Mouse (Mus musculus) R1 (cell line): Measurements from ENCODE around the gene 4933405L10Rik.

Source experiments
- DNase-seq: peaks from one replicate; pipeline ENCODE4 v3.0.0-alpha.2; 2018; ENCODE audit warnings: low read depth, low spot score

4933405L10Rik gene

DNA sequence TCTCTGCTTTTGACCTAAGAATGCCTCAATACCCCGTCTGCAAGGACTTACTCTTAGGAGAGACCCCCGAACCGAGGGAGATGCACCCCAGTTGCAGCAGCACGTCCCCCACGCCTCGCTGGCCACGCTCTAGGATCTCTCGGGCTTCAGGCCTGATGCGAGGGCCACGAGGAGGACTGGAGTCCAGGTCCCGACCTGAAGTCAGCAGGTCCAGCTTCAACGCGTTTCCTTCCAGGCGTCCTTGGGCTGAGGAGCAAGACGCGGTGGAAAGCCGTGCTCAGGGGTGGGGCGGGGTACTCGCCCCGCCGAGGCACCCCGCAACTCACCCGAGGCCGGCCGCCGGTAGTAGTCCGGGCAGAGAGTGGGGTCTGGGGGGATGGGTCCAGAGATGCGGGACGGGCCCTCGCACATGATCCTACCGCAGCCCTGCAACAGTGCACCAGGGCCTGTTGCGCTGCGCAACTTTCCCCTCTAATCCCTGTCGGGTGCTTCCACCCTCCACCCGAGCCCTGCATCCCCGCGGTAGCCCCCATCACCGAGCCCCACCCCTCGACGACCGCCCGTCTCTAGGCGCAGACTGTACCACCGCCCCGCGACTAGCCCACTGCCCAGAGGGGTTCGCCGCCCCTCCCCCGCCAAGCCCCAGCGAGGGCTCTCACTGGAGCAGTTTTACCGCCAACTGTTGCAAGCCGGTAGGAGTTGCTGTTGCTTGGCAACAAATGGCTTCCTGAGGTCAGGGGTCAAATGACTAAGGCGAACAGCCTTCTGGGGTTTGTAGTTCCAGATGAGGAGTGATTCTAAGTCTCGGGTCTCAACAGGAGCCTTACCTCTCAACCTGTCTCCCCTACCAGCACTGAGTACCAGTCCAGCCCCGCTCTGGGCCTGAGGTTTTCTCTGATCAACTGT, at the start of gene 4933405L10Rik, which contains the start of gene Enkd1:
Gene 4933405L10Rik, plus strand, starts transcription at position 158 of the 906 bp plus-strand sequence.
Gene Enkd1, minus strand, starts transcription at position 713 of the 906 bp plus-strand sequence.
- peak; percentile 98 for DNase-seq

DNA sequence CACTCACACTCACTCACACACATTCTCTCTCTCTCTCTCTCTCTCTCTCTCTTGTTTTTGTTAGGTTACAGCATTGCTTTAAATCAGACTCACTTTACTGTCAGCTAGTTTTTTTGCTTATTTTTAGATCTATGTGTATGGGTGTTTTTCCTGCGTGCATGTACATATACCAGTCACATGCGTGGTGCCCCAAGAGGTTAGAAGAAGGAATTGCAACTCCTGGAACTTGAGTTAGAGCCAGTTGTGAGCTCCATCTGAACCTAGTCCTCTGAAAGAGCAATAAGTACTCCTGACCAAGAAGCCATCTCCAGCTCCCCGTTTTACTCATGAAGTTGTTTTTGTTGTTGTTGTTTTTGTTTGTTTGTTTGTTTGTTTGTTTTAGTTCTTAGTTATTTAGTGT, 46.3 kb upstream of the 4933405L10Rik start:
- peak; percentile 80 for DNase-seq

DNA sequence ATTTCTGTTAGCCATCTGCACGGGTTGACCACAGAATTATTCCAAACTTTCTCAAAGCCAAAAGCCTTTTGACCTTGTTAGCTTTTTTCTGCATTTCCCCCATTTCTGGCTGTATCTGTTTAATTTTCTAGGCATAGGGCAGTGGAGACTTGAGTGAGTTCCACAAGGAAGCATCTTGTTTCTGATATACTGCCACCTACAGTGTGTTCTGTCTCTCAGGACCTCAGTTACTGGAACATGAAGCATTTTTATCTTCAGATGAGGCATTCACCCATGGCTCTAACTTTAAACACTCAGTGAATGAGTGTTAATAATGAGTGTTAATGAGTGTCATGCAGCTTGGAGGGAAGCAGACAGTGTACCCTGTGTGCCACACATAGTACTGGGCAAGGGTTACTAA, 29.6 kb upstream of the 4933405L10Rik start:
- no peak for DNase-seq

DNA sequence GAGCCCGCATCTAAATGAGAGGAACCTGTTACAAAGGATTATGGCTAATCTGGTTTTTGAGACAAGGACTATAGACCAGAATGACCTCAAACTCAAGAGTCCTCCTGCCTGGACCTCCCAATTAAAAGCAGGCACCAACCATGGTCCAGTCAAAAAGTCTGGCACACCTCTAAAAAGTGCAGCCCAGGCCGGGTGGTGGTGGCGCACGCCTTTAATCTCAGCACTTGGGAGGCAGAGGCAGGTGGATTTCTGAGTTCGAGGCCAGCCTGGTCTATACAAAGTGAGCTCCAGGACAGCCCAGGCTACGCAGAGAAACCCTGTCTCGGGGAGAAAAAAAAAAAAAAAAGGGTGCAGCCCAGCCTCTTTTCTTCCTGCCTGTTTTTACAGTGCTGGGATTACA, 22.1 kb upstream of the 4933405L10Rik start:
- no peak for DNase-seq

DNA sequence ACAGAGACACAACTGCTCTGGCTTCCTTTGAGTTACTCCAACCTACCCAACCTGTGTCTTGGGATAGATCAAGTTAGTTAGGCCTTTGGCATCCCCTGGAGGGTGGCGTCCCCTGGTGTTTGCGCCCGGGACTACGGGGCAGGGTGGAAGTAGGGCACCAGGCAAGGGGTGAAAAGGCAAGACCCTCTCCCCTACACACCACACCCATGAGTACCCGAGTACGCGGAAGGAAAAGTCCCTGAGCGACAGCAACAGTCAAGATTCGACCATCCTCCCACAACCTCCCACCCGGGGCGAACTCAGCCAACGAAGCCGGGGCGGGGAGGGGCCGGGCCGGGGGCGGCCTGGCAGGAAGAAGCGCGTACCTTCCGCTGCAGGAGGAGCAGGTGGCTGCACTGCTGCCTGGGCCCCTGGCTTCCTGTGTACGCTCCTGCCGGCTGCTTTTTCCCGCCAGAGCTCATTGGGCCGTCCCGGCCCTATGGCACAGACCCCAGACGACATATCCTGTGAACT, 21.6 kb upstream of the 4933405L10Rik start, which contains the start of gene Carmil2:
Gene Carmil2, plus strand, starts transcription at position 479 of the 513 bp plus-strand sequence.
- peak; percentile 81 for DNase-seq

DNA sequence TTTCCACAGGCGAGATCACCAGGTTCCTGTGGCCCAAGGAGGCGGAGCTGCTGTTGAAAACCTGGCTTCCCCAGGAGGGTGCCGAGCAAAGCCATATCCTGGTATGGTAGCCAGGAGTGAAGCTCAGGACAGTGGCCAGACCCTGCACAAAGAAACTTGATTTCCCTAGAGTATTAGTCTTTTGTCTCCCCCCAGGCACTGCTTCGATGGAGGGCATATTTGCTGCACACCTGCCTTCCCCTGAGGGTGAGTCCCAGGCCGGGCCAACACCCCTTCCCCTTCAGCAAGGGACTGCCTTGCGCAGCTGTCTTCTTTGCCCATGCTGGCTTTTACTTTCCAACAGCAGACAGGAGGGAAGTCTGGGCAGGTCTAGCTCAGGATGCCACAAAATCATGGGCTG, 20.9 kb upstream of the 4933405L10Rik start:
- DNase-seq = no peak

DNA sequence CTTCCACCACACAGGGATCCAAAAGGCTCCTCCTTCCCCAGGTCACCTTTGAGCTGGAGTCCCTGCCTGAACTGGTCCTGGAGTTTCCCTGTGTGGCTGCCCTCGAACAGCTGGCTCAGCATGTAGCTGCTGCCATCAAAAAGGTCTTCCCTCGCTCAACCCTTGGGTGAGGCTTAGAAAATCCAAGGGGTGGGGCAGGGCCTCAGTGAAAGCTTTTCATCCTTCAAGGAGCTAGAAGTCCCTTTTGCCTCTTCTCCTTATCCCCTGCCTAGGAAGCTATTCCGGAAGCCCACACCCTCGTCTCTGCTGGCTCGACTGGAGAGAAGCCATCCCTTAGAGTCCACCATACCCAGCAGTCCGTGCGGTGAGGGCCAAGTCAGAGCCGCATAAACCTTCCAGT, 19.9 kb upstream of the 4933405L10Rik start:
- peak; percentile 62 for DNase-seq

DNA sequence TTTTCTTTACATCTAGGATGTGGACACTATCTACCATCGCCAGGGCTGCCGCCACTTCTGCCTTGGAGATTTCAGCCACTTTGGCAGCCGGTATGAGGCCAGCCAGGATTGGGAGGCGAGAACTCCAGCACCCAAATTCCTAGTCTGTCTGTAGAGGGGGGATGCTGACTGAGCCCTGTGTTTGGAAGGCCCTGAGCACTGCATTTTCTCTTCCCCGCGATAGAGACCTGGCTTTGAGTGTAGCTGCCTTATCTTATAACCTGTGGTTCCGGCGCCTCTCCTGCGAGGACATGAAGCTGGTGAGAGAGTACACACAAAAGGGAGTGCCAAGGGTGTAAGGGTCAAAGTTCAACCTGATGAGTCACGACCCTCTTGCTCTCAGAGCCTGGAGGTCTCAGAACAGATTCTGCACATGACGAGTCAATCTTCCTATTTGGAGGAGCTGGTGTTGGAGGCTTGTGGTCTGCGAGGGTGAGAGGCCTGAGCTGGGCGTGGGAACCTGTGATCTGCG, 19.2 kb upstream of the 4933405L10Rik start:
- DNase-seq = no peak

DNA sequence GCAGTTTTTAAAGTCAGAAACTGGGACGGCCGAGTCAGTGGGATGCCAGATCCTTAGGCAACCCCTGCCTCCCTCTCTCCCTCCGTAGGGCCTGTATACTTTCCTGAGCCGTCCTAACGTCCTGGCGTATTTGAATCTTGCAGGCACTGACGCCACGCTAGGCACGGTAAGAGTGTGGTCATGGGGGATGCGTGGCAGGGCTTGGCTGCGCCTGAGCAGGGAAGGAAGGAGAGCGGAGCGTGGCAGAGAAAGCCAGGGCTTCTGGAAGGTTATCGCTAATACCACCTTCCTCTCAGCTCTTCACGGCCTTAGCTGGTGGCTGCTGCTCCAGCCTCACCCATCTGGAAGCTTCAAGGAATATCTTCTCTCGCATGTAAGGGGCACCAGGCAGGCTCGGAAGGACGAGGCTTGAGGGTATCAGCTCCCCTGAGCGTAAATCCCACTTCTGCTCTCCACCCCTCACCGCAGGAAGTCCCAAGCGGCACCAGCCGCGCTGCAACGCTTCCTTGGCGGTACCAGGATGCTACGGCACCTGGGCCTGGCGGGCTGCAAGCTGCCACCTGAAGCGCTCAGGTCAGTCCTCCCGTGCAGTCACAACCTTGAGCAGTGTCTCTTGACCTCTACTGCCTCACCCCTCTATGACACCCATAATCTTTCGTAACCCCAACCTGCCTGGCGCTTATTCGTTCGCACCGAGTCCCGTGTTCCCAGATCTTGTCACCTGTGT, 18.0 kb upstream of the 4933405L10Rik start:
- no peak for DNase-seq

DNA sequence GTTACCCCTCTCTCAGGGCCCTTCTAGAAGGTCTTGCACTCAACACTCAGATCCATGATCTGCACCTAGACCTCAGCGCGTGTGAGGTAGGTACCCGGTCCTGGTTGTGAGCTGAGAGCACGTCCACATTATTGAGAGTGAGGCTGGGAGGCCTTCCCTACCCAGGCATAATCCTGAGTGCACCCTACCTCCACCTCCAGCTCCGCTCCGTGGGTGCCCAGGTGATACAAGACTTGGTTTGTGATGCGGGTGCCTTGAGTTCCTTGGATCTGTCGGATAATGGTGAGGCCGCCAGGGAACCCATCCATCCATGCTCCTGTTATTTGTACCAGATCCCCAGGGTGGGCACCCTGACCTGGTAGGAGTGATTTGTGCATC, 17.5 kb upstream of the 4933405L10Rik start:
- DNase-seq = no peak

DNA sequence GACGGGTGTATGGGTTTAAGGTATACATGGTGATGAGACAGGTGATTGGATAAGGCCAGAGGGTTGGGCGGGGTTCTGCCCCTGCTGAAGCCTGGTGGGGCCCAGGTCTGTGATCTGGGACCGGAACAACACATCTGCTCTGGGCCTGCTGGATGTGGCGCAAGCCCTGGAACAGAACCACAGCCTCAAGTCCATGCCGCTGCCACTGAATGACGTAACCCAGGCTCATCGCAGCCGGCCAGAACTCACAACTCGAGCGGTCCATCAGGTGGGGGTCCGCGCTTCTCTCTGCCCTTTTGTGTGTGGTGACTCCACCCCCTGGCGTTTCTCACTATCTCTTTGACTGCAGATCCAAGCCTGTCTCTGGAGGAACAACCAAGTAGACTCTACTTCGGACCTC, 16.5 kb upstream of the 4933405L10Rik start:
- DNase-seq = no peak

DNA sequence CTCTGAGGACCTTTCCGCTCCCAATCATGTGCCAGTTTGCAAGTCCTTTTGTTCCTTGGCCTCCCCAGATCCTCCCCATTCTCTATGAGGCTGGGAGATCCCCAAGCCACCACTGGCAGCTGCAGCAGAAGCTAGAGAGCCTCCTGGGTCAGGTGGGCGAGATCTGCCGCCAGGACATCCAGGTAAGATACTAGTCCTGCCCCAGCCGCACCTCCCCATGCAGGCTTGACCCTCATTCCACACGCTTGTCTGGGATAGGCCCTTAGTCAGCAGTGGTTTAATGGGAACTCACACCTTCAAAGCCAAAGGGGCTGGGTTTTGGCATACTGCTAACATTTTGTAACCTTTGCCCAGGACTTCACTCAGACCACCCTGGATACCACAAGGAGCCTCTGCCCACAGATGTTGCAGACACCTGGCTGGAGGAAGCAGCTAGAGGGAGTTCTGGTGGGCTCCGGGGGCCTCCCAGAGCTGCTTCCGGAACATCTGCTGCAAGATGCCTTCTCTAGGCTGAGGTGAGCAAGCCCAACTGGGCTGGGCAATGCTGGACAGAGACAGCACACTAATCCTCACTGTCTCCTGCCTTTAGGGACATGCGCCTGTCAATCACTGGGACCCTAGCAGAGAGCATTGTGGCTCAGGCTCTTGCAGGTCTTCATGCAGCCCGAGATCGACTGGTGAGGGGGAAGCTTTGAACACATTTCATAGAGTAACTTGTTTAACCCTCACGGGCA, 14.8 kb upstream of the 4933405L10Rik start:
- DNase-seq = no peak

DNA sequence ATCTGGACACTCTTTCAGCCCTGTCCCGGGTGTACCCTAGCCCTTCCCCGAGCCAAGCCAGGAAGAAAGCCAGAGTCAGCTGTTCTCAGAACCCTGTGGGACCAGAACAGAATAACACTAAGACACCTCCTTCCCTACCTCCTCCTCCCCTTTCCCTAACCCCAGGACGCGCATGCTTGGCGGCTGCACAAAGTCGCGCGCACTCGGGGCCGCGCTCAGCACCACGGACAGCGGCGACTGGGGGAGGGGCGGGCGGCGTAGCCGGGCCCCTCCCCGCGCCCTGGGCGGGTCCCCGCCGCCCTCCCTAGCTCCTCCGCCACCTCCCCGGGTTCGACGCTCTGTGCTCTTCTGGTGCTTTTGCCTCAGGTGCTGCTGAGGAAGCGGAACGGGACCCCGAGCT, 13.8 kb upstream of the 4933405L10Rik start:
- peak; percentile 75 for DNase-seq

DNA sequence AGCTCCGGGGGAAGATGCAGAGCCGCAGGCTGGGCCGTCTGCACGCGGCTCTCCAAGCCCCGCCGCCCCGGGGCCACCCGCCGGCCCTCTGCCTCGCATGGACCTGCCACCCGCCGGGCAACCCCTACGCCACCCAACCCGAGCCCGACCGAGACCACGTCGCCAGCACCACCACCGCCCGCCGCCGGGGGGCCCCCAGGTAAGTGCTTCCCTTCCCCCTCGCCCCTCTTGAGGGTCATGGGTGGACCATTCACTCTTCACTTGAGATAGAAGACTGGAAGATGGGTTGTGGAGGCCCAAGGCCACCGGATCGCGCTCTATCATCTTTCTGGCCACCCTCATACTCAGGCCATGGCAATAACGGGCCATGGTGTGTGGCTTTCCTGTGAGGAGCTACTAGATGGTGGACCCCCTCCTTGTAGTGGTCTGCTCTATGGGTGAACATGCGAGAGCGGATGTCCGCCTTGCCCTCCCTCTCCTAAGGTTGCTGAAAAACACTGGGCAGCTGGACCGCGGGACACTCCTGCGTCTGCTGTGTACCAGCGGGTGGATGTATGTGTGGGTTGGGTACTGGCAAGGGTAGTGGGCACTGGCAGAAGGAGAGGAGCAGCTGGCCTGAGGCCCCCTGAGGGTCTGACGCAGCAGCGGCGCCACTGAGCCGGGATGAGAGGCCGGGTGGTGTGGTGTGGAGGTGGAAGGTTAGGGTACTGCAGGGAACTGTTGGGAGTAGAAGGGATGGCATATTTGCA, 13.2 kb upstream of the 4933405L10Rik start:
- peak; percentile 39 for DNase-seq

DNA sequence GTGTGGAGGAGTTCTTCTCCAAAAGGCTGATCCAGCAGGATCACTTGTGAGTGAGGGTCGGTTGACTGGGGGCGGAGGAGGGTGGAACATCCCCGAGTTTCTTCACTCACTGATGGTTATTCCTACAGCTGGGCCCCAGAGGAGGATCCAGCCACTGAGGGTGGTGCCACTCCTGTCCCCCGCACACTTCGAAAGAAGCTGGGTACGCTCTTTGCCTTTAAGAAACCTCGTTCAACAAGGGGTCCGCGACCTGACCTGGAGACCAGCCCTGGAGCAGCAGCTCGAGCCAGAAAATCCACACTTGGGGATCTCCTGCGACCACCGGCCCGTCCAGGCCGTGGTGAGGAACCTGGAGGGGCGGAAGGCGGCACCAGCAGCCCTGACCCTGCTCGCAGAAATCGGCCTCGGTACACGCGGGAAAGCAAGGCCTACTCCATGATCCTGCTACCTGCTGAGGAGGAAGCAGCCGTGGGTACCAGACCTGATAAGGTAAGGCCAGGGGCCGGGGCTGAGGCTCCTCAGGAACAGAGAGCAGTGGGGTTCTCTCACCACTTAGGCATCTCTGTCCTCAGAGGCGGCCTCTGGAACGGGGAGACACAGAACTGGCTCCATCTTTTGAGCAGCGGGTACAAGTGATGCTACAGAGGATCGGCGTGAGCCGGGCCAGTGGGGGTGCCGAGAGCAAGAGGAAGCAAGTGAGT, 12.2 kb upstream of the 4933405L10Rik start:
- DNase-seq = no peak

DNA sequence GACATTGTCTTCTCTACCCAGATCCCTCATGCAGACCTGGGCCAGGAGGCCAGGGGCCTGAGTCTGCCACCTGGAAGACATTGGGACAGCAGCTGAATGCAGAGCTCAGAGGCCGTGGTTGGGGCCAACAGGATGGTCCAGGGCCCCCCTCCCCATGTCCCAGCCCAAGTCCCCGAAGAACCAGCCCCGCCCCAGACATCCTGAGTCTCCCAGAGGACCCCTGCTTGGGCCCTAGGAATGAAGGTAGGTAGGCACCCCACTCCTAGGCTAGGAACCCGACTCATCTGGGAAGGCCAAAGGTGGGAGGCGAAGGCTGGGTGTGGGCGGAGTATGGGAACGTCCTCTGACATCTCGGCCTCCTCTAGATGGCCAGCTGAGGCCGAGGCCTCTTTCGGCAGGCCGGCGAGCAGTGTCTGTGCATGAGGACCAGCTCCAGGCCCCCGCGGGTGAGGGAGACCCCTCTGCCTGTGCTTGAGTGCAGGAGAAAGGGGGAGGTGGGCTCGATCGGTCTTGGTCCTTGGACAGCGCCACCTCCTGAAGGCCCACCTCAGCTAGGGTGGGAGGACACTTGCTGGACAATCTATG, 10.2 kb upstream of the 4933405L10Rik start:
- DNase-seq = no peak

DNA sequence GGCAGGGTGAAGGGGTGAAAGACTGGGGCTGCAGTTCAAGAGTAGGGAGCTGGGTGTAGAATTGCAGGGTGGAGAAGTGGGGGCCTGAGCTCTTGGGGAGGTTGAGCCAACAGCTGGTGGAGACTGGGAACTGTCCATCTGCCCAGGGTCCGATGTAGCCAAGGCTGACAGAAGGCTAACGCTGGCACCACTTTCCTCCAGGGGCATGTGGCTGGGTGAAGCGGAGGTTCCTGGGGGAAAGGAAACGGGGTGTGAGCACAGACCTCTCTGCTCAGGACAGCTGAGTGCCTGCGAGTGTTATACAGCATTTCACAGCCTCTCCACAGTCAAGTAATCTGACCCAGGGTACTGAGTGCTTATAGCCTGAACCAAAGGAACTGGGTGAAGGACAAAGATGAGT, 8.7 kb upstream of the 4933405L10Rik start:
- DNase-seq = no peak

DNA sequence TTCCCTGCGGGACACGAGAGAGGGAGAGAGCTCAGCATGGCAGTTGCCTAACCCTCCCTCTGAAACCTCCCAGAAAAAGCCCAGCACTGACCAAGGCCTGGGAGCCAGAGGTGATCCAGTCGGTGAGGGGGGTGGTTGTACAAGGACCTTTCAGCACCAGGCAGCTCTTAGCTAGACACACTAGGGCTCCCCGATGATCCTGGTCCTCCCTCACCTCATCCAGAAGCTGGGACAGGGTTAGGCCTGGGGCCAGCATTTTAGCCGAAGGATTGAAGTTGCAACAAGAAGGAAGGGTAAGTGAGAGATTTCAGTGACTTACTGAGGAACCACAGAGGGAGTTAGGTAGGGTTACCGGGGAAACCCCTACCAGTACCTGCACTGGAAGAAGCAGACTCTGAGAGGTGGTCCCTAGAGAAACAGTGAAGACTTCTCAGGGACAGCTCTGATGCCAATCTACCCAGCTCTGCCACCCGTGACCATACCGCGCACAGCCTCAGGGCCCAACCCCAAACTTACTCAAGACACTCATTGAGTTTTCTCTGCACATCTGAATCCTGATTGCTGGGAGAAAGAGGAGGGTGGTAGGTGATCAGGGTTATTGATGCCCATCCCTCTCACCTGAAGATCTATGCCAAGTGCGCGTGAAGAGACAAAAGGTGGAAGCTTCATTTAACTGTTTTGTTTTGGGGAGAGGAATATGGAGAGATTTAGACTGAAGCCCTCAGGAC, 7.8 kb upstream of the 4933405L10Rik start:
- DNase-seq = no peak

DNA sequence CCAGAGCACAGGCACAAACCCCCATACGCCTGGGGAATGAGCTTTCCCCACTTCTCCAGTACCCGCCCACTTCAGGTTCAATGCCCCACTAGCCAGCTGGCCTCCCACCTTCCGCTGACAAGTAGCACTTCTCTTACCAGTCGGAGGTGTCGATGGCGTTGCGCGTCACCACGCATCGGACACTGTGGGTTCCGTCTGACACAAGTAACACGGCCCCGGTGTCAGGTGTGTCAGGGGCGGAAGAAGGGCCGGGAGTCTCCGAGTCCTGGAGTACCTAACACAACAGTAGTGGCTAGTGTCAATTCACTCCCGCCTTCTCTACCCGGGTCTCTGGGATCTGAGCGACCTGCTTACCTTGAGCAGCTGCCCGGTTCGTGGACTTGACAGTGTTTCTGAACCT, 6.9 kb upstream of the 4933405L10Rik start:
- peak; percentile 80 for DNase-seq
